Mouse (Mus musculus) spleen, postnatal 0 days (tissue): Measurements from ENCODE around the gene Gm13285. TPM values are rescaled to one million over a fixed set of nuclear protein-coding genes. Genes with fewer than 3 reads are reported as not detected.

ENCODE experiments used
- polyA plus RNA-seq: library from polyadenylated mRNA; unstranded; fragments of >200 nt; fragmentation: Nextera tagmentation; extraction: Ambion mirVana; gene quantifications from 2 replicates; pipeline ENCODE4 v1.2.1, GENCODE M21; 2015

Gm13285 gene
- polyA plus RNA-seq, 1 experiment from 2014 or later = 0.79 TPM

Other genes with a start within 250 kb of the Gm13285 start
- gene Ifna15, start 241.4 kb upstream of the Gm13285 start, polyA plus RNA-seq = not detected in 2 replicates
- gene Ifna14, start 227.9 kb upstream of the Gm13285 start, polyA plus RNA-seq = not detected in 2 replicates
- gene Ifna9, start 207.3 kb upstream of the Gm13285 start, polyA plus RNA-seq = not detected in 2 replicates
- not detected in 2 replicates for gene Ifna12, start 196.3 kb upstream of the Gm13285 start, polyA plus RNA-seq
- not detected in 2 replicates for gene C87499, start 165.3 kb upstream of the Gm13285 start, polyA plus RNA-seq
- not detected in 2 replicates for gene Ifna13, start 155.2 kb upstream of the Gm13285 start, polyA plus RNA-seq
- not detected in 2 replicates for gene Ifna16, start 122.7 kb upstream of the Gm13285 start, polyA plus RNA-seq
- not detected in 2 replicates for gene Ifna2, start 115.8 kb upstream of the Gm13285 start, polyA plus RNA-seq
- gene Ifnab, start 108.3 kb upstream of the Gm13285 start, polyA plus RNA-seq = not detected in 2 replicates
- gene Gm26566, start 77.9 kb upstream of the Gm13285 start, polyA plus RNA-seq = 0.17 and 0.38 TPM in 2 replicates
- gene Klhl9, start 77.2 kb upstream of the Gm13285 start, polyA plus RNA-seq = 23.7 and 28.8 TPM in 2 replicates
- gene Gm13271, start 44.8 kb upstream of the Gm13285 start, polyA plus RNA-seq = not detected in 2 replicates
- 0.17 and 0.19 TPM in 2 replicates for gene Gm13283, start 39.5 kb upstream of the Gm13285 start, polyA plus RNA-seq
- gene Gm13290, start 25.8 kb upstream of the Gm13285 start, polyA plus RNA-seq = not detected in 2 replicates
- gene Gm13289, start 22.7 kb upstream of the Gm13285 start, polyA plus RNA-seq = not detected in 2 replicates
- gene Gm13272, start 19.8 kb upstream of the Gm13285 start, polyA plus RNA-seq = not detected in 2 replicates
- gene Ifnz, start 17.5 kb upstream of the Gm13285 start, polyA plus RNA-seq = 0.33 TPM in 1 of 2 replicates, not detected in the other
- gene Gm13276, start 14.0 kb upstream of the Gm13285 start, polyA plus RNA-seq = not detected in 2 replicates
- gene Gm13277, start 11.0 kb upstream of the Gm13285 start, polyA plus RNA-seq = not detected in 2 replicates
- not detected in 2 replicates for gene Gm13278, start 8.1 kb upstream of the Gm13285 start, polyA plus RNA-seq
- gene Gm13275, start 5.2 kb upstream of the Gm13285 start, polyA plus RNA-seq = not detected in 2 replicates
- not detected in 2 replicates for gene Gm13279, start 2.3 kb upstream of the Gm13285 start, polyA plus RNA-seq
- gene Gm13287, start 3.6 kb downstream of the Gm13285 start, polyA plus RNA-seq = not detected in 2 replicates
- gene Gm13288, start 5.9 kb downstream of the Gm13285 start, polyA plus RNA-seq = not detected in 2 replicates
- gene Ifna7, start 16.6 kb downstream of the Gm13285 start, polyA plus RNA-seq = not detected in 2 replicates
- not detected in 2 replicates for gene Ifna11, start 20.3 kb downstream of the Gm13285 start, polyA plus RNA-seq
- gene Ifna6, start 27.8 kb downstream of the Gm13285 start, polyA plus RNA-seq = not detected in 2 replicates
- gene Ifna5, start 35.9 kb downstream of the Gm13285 start, polyA plus RNA-seq = not detected in 2 replicates
- not detected in 2 replicates for gene Ifna4, start 42.2 kb downstream of the Gm13285 start, polyA plus RNA-seq
- gene Ifna1, start 50.4 kb downstream of the Gm13285 start, polyA plus RNA-seq = not detected in 2 replicates
- not detected in 2 replicates for gene Ifne, start 80.5 kb downstream of the Gm13285 start, polyA plus RNA-seq